Mouse (Mus musculus) lung, postnatal 36 days (tissue): ENCODE results near the gene March9.

Experiments used
- DNase-seq: peaks from one replicate; pipeline ENCODE4 v3.0.0; 2022; ENCODE audit warnings: mixed read lengths

March9 gene

DNA sequence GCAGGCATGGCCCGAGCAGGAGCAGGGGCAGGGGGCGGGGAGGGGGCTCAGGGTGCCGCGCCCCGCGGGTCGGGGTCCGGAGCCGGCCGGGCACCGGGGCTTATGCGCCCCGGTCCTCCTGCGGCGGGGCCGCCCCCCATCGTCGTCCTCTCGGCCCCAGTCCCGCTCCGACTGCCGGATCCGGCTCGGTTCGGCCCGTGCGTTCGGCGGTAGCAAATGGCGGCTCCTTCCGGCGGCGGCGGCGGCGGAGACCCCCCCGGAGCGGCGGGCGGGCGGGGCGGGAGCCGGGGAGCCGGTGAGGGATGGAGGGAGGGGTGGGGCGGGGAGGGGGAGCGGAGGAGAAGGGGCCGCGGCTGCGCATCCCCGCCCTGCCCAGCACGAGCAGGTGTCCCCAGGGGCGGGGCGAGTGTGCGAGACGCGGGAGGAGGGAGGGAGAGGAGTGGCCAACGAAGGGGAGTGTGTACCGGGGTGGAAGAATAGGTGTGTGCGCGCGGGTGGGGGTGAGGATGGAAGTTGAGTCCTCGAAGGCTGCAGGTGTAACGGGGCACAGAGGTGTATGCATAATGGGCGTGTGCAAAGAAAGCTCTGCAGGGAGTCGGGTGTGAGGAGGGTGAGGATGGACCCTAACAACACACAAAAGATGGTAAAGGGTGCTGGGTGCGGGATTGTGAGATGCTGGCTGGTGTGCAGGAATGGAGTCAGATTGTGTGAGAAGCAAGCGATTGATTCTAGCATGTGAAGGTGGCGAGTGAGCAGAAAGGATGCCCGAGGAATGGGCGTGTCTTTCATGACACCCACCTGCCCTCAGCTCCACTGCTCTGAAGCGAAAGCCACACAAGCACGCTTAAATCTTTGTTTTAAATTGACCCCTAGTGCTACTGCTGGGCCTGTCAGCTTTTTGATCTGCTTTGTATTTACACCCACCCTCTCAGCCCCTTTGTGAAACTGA lies at the start of gene March9:
Gene March9 (minus strand): TSS at position 217 of the 949 bp plus-strand sequence.
- peak; percentile 86 for DNase-seq

DNA sequence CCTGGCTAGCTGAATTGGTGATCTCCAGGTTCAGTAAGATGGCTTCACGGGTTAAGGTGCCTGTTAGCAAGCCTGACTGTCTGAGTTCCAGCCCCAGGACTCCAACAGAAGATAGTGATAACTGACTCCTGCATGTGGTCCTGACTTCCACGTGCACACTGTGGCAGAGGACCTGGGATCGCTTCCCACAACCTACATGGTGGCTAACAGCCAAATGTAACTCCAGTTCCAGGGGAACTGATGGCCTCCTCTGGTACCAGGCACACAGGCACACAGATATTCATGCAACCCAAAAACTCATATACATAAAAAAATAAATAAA lies 48.2 kb upstream of the March9 start:
- DNase-seq, result no peak

DNA sequence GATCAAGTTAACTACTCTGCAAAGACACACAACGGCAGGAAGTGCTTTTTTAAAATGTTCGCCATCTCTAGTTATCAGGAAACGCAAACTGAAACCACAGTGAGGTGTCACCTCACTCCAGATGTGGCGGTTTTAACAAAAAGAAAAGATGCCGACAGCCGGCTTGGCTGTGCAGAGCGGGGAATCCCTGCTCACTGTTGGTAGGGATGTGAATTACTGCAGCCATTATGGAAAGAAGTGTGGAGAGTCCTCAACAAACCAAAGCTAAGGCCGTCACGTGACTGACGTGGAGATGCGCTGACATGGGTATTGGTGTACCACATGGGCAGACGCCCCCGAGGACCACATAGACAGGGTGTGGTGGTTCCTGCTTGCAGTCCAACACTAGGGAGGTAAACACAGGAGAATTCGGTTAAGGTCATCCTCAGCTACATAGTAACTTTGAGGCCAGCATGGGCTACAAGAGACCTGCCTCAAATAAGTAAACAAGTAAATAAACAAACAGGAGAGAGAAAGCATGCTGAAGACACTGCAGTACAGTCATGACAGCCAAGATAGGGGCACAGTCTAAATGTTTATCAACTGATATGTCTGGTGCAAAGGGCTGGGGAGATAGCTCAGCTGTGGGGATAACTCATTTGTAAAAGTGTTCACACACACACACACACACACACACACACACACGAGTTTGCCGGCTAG lies 47.7 kb upstream of the March9 start:
- no peak for DNase-seq

DNA sequence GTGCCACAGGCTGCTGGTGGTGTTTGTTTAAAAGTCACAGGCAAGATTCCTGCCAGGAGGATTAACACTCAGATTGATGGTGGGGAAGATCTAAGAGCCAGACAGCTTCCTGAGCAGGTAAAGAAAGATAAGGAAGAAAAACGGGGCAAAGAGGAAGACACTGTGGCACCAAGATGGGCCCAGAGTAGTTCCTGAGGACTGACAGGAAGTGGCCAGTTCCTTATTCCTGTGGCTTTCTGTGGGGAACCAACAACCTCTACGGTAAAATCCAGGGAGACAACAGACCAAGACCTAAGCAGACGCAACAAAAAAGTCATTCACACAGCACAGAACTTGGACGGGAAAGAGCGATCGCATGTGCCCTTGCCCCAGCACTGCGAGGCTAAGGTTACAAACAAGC lies 43.6 kb upstream of the March9 start:
- no peak for DNase-seq

DNA sequence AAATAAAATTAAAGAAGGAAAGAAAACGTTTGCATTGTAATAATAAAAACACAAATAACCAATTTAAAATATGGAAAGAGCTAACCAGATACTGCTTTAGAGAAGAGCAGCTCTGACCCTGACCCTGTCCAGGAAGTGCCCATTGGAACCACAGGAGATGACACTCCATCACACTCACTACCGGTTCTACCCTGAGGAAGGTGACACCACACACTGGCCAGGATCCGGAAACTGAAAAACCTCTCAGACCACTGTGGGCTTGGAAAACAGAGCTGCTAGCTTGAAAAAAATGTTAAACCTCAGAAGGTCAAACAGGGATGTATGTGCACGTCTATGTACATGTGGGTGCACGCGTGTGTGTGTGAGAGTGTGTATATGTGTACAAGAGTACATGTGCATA lies 41.2 kb upstream of the March9 start:
- no peak for DNase-seq

DNA sequence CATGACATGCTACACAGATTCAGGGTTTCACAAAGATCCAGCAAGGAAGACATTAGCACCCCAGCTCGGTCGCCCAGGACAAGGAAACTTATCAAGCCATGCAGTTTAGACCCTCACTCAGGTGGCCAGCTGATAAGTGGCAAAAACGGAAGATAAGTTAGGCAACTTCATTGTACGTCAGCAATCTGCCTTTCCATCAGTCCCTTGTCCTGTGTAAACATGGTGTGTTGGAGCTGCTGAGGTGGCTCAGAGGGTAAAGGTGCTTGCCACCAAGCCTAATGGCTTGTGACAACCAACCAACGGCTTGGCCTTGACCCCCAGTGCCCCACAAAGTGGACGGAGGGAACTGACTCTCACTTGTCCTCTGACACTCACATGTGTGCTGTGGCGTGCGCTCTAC lies 40.4 kb upstream of the March9 start:
- DNase-seq, result no peak

DNA sequence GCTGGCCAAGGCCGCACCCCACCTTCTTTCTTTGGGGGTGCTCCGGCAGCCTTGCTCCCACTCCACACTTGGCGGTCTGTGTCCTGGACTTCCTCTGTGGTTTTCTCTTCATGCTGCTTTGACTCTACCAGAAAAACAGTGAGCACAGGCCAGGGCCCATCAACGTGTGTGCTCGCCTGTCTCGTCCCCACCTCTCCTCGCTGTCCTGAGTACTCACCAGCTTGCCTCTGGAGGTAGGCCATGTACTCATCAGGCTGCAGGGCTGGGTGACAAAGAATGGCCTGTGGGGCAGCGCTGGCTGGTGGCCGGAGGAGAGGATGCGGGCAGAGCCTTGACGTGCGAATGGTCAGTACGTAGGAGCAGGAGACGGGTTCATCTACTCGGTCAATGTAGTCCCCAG lies 39.9 kb upstream of the March9 start:
- no peak for DNase-seq

DNA sequence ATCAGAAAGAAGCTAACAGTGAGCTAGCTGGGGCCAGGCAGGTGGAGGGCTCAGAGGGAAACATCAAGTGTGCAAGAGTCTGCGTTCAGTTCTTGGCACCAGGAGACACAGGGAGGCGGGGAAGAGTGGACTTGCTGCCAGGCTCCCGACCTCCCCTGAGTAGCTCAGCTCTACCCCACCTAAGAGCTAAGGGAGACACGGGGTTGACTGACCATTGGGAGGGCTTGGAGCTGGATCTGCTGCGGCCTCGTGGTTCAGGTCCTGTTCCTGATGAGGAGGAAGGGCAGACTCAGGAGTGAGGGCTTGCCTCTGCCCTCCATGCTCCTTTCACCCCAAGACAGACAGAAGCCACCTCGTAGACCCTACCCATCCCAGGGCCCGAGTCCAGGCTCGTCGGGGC lies 39.2 kb upstream of the March9 start:
- DNase-seq, result no peak

DNA sequence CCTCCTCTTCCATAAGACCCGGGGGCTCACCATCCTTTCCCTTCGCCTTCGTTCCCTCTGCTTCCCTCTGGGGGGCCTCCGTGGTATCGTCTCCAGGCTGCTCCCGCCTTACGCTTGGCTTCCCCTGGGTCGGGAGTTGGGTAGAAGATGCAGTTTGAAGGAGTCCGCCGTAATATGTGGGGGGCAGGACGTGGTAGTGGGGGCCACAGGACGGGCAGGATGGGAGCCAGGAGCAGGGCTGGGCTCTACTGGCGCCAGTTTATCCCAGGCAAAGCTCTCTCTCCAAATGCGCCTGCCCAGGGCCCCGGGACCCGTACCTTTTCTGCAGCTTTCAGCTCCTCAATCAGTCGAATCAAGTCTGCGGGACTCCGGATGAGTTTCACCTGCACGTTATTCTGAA lies 38.5 kb upstream of the March9 start:
- DNase-seq, result no peak

DNA sequence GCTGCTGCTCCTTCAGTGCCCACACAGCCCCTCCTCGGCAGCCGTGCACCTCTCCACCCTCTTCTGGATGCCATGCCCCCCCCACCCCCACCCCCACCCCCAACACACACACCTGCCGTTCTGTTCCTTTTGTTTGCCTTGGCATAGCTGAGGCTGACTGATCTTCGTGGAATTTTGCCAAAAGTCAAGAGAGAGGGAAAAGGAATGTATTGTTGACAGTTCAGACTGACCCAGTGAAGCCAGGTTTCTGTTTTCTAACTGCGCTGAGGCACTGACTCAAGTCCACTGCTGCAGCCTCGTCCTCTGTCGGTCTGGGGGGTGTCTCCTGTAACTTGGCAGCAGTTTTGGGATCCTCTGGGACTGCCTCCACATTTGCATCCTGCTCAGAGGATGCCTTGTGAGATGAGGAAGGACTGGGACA lies 34.4 kb upstream of the March9 start:
- DNase-seq, result peak; percentile 86

DNA sequence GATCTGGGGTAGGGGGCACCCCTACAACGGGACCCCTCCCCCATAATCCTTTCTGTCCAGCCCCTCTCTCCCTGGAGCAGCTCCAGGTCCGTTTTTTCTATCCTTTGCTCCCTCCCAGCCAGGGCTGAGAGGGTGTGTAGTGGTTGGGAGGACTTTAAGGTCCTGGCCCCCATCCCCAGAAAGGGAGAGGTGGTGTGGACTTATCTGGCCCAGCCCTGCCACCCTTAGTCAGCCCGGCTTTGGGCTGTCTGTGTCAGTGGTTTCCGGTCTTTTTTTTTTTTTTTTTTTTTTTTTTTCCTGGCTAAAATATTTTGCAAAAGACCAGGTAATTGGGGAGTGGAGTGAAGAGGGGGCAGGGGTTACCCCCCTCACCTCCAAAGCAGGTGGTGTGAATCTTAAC lies 32.8 kb upstream of the March9 start:
- no peak for DNase-seq

DNA sequence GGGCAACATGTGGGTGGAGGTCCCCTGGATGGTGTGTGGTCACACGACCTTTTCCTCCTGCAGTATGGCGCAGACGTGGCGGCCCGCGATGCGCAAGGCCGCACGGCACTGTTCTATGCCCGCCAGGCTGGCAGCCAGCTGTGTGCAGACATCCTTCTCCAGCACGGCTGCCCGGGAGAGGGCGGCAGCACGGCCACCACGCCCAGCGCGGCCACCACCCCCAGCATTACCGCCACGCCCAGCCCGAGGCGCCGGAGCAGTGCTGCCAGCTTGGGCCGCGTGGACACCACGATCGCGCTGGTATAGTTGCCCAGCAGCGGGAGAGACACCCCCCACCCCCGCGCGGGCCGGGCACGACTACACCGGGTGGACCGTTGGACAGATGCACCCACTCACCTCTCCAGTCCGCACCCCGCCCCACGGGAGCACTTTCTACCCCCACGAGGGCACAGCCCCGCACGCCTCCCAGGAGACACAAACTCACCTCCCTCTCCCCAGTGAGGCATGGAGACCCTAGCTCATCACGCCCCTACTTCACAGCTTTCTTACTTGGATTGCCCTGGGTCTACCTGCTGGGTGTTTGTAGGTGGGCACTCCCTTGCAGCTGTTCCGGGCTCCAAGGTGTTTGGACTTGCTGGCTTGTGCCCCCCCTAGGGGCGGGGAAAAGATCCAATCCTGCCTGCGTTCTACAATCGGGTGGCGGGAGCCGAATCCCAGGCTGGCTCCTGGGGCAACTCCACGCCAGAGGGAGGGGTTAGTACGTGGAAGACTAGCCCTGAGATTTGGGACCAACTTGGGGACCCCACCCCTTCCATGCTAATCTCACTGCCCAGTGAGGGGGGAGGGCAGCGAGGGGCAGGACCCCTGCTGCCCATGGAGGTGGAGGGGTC lies 31.8 kb upstream of the March9 start:
- DNase-seq, result peak; percentile 43

DNA sequence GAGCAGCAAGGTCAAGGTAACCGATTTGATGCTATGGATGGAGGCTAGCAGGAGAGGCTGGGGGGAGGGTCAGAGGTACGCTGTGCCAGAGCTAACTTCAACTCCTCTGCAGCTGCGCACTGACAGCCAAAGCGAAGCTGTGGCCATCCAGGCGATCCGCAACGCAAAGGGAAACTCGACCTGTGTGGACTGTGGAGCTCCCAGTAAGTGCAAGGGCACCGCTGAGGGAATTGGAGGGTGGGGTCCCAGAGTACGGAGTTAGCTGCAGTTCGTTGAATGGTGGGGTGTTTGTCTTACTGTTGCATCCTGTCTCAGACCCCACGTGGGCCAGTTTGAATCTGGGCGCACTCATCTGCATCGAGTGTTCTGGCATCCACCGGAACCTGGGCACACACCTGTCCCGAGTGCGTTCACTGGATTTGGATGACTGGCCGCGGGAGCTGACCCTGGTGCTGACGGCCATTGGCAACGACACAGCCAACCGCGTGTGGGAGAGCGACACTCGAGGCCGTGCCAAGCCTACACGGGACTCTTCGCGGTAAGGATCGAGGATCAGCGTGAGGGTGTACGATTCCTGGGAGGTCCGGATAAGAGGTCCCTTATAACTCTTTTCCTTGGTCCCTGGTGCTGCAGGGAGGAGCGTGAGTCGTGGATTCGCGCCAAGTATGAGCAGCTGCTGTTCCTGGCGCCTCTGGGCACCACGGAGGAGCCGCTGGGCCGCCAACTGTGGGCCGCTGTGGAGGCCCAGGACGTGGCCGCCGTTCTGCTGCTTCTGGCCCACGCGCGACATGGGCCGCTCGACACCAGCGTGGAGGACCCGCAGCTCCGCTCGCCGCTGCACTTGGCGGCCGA lies 30.8 kb upstream of the March9 start:
- peak; percentile 70 for DNase-seq

DNA sequence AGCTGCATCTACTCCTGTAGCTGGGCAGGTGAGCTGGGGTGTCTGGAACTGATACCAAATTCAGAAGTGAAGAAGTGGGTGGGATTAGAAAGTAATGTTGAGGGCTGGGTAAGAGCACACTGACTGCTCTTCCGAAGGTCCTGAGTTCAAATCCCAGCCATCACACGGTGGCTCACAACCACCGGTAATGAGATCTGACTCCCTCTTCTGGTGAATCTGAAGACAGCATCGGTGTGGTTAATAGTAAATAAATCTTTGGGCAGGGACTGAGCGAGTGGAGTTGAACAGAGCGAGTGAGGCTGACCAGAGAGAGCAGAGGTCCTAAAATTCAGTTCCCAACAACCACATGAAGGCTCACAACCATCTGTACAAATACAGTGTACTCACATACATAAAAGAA lies 25.6 kb upstream of the March9 start:
- DNase-seq, result no peak

DNA sequence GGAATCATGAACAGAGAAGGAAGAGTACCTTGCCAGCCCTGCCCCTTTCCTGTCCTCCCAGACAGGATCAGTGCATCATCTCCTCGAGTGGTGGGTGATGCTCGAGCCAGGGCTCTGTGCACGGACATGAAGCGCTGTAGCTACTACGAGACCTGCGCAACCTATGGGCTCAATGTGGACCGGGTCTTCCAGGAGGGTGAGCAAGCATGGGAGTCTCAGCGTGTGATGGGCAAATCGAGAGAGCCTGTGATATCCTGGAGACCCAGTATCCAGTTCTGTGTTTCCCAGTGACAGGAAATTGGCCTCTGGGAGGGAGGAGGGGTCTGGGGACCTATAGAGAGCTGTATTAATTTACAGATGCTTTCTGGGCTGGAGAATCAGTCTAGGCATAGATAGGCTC lies 25.1 kb upstream of the March9 start:
- DNase-seq, result no peak

DNA sequence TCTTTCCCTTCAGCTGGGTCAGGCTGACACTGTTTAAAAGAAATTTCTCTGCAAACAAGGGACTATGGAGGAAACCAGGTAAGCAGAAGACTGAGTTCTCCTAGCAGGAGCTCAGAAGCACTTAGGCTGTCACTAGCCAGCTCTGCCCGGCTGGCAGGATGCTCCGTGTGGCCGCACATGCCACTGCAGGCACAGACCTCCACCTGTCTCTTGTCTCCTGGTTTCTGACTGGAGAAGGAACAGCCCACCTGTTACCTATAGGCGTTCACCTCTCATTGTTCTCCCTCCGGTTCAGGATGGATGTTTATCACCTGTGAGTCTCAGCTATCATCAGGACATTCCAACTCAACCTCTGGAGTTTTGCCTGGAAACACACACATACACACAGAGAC lies 23.9 kb upstream of the March9 start:
- DNase-seq, result no peak

DNA sequence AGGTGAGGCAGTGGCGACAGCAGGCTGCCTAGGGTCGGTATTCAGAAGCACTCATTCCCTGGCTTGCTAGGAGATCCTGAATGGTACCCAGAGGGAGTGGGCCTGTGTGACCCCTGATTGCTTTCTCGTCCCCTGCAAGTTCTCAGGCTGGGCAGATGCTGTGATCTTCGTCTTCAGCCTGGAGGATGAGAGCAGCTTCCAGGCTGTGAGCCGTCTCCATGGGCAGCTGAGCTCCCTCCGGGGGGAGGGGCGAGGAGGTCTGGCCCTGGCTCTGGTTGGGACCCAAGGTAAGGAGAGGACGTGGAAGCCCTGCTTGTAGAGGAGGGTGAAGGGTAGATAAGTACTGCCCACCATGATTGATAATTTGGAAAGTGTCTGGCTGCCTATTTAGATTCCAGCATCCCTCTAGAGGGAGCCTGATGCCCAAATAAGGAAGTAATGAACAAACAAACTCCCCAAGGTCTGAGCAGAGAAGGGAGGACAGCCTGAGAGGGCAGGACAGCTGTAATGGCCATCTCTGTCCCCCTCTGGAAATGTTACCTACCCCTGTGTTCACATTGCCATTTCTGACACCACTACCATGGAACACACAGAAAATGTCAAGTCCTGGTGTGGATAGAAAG lies 23.4 kb upstream of the March9 start:
- DNase-seq, result no peak

DNA sequence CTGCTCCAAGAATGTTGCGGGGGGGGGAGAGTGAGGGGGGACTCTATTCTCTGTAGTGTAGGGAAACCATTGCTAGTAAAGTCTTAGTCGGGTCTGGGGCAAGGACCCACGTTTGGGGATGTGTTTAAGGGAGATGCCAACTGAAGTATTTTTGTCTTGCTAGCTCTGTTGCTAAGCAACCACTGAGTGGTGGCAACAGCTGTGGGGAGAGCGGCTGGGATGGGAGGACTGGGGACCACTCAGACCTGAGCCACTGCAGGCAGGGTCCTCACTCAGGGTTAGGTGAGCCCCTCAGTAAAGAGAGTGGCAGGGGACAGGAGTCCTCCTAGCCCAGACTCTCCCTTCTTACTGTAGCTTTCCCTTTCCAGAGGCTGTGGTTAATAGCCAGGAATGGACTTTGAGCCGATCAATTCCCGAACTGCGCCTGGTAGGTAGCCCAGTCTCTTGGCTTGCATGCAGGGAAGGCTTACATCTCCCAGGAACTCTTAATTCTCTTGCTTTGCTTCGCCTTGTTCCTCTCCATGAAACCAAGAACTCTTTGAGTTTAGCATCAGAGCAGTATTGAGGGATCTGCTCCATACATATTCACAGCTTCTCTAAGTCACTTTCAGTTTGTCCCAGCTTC lies 22.1 kb upstream of the March9 start:
- DNase-seq, result no peak

DNA sequence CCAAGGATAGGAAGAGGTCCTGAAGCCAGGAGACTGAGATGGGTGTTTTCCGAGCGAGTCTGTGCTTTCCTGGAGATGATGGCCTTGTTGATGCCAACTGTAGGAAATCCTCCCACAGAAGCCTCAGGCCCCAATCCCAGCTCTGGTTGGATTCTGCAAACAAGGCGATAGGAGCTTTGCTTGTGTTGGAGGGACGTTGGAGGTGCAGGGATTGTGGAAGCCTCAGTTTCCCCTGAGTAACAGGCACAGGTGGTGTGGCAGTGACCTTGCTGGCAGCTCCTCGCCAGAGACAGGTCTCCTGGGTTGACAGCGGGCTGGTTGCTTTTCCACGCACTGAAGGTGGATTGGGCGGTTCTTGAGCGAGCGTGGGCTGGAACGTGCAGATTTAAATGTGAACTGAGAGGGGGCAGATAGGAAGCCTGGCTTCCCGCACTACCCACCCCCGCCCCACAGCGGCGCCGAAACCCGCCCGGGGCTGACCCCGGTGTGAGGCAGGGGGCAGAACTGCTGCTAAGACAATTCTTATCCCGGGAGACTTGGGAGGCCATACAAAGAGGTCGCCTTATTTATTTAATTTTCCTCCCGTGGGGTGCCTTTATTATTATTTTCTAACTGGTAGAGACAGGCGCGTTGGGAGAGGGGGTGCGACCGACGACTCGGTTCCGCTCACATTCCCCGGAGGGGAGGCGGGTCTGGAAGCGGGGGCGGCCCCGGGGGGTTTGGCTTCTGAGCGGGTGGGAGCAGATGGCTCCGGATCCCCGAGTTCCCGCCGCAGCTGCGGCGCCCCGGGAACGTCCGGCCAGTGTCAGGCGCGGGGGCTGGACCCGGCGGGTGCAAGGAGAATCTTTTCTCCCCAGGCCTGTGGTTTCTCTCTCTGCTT lies 21.2 kb upstream of the March9 start:
- DNase-seq, result no peak

DNA sequence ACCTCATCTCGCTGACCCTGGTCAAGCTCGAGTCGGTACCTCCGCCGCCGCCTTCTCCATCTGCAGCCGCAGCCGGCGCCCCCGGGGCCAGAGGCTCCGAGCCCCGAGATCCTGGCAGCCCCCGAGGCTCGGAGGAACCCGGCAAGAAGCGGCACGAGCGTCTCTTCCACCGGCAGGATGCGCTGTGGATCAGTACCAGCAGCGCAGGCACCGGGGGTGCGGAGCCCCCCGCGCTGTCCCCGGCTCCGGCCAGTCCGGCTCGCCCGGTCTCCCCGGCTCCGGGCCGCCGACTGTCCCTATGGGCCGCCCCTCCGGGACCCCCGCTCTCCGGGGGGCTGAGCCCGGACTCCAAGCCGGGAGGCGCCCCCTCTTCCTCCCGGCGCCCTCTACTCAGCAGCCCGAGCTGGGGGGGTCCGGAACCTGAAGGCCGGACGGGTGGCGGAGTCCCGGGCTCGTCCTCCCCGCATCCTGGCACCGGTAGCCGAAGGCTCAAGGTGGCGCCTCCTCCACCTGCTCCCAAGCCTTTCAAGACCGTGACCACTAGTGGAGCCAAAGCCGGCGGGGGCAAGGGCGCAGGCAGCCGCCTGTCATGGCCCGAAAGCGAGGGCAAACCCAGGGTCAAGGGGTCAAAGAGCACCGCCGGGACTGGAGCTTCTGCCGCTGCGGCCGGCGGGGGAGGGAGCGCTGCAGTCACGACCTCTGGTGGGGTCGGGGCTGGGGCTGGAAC lies 19.8 kb upstream of the March9 start:
- no peak for DNase-seq
